Mouse (Mus musculus) liver, adult (tissue): ENCODE data around the gene Zp3.
A peak's percentile ranks its signal among the peaks of the same experiment; 100 is the strongest.

ENCODE experiments used
- GATA4 ChIP-seq: IDR thresholded peaks from 2 replicates; pipeline ENCODE4 v1.6.1; 2014; ENCODE audit warnings: mild to moderate bottlenecking, low read length; ENCODE audit not compliant: insufficient replicate concordance

The Zp3 gene

DNA sequence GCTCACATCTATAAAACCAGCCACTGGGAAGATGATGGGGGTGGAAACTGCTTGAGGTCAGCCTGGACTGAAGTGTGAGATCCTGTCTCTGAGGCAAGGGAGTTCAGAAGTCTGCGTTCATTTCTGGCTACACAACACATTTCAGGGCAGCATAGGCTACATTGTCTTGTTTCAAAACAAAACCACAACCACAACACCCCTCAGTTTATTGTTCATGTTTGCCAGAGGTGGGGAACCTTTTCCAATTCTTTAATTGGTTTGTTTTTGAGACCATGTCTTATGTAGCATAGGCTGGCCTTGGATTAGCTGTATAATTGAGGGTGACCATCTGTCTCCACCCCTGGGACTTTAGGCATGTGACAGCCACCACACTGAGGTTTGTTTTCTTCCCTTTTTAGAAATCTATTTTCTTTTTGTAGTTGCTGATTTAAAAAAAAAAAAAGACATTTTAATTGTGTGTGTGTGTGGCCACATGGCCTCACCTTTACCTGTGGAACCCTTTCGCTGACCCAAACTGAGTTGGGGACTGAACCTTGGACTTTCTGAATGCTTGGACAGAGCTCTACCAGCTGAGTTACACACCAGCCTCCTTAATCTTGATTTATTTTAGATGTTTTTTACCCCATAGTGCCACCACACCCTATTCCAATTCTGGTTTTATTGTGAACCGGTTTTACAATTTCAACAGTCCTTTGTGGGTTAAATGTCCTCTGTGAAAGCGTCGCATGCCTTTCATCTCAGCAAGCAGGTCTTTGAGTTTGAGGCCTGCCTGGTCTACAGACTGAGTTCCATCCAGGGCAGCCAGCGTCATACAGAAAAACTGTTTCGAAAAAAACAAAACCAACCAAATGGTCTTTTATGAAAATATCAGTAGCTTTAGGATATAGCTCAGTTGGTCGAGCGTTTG, 23.3 kb upstream of the Zp3 start:
- TF ChIP-seq GATA4 = no peak

GRCm38 (mm10) chr5:135957207-135957974, 22.5 kb upstream of the Zp3 start:
- no peak; the same call in 1 of the 2 replicates for TF ChIP-seq GATA4

- TF ChIP-seq GATA4 = no peak
These were observed 21.5 kb upstream of the Zp3 start for GRCm38 (mm10) chr5:135958367-135958766.

DNA sequence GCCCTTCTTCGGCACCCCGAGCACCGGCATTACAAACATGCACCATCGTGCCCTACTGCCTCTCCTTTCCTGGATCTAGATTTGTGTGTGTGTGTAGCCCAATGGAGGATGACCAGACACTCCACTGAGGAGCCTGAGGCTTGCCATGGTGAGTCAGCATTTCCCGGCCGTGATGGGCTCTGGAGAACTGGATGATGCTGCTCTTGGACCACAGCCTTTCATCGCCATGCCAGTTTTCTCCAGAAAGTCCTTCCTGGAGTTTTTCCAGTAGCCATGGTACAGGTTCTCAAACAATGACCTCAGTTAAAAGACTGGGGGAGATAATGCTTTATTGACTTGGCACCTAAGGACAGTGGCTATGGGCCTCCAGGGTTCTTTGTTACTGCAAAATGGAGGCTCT, 20.0 kb upstream of the Zp3 start:
- no peak for TF ChIP-seq GATA4

GRCm38 (mm10) chr5:135960909-135961635, 18.8 kb upstream of the Zp3 start:
- no peak for TF ChIP-seq GATA4

DNA sequence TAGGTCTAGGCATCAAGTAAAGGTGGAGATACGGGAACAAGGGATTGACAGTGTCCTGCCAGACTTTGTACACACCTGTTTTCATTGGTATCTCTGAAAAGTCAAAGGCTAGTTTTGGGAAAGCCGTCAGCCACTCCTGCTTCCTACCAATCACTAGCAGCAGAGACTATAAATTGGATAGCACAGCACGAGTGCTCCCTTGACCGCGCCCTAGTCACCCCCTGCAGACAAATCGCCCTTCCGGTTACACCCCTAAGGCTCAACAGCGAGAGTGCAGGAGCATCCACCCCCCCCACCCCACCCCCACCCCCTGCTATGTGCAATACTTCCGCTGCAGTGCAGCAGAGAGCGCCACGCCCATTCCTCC, 17.8 kb upstream of the Zp3 start:
- no peak for TF ChIP-seq GATA4

DNA sequence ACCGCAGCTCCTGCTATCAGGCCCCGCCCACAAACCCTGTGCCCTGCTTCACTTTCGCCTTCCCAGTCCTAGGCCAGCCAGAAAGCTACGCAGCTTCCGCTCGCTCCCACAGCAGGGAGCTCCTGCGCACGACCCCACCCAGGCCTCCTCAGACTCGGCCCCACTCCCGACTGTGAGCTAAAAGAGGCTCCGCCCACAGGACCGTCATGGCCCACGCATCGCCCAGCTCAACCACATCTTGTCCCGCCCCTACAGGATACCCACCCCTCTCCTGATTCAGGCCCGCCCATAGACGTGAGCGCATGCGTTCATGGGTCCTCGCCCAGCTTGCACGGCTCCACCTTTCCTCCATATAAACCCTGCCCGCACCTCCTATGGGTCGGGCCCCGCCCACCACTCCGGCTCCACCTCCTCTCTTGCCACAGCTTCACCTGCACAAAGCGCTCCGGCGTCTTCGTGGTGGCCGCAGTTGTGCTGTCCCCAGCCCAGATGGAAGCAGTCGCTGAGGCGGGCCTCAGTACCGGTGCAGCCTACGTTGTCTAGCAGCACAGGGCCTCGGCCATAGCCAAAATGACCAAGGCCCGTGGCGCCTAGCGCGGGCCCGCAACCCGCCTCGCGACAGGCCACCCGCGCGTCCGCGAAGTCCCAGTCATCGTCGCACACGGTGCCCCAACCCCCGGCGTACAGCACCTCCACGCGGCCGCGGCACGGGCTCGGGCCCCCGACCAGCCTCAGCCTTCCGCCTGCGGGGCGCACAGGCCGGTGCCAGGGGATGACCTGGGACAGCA, 17.2 kb upstream of the Zp3 start:
- peak; percentile 67; the same call in 1 of the 2 replicates for TF ChIP-seq GATA4

GRCm38 (mm10) chr5:135963280-135963627, 16.6 kb upstream of the Zp3 start:
- no peak for TF ChIP-seq GATA4

GRCm38 (mm10) chr5:135965501-135965930, 14.4 kb upstream of the Zp3 start:
- no peak for TF ChIP-seq GATA4

GRCm38 (mm10) chr5:135966866-135967265, 13.0 kb upstream of the Zp3 start:
- no peak for TF ChIP-seq GATA4

GRCm38 (mm10) chr5:135968781-135969180, 11.1 kb upstream of the Zp3 start:
- TF ChIP-seq GATA4 = no peak

DNA sequence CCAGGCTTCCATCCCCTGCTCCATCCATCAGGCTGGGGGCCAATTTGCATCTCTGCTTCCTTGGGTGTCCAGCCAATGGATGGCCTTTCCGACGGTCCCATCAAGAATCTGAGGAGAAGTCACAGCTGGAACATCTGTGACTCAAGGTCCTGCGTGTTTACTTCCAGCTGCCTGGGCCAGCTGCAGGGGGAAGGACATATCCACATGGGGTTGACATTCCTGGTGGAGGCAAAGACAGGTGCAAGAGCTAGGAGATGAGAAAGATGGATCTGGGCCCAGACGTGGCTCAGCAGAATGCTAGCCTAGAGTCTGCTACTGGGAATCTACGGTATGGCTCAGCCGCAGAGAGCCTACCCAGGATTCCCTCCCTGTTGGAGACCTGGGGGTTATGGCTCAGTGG, 9.7 kb upstream of the Zp3 start:
- TF ChIP-seq GATA4 = no peak

GRCm38 (mm10) chr5:135971876-135972275, 8.0 kb upstream of the Zp3 start:
- TF ChIP-seq GATA4 = no peak

- TF ChIP-seq GATA4 = no peak
These were observed 5.5 kb upstream of the Zp3 start, which contains the start of gene Ssc4d for GRCm38 (mm10) chr5:135974365-135974764. Gene Ssc4d, minus strand, starts transcription at chr5:135974531.
